Mouse (Mus musculus): ENCODE measurements around the gene Capg. TPM values are rescaled to one million over a fixed set of nuclear protein-coding genes. Genes with fewer than 3 reads are reported as not detected.

Gene Capg
- polyA plus RNA-seq, 1 experiment from 2014 or later = 27.2 TPM

DNA sequence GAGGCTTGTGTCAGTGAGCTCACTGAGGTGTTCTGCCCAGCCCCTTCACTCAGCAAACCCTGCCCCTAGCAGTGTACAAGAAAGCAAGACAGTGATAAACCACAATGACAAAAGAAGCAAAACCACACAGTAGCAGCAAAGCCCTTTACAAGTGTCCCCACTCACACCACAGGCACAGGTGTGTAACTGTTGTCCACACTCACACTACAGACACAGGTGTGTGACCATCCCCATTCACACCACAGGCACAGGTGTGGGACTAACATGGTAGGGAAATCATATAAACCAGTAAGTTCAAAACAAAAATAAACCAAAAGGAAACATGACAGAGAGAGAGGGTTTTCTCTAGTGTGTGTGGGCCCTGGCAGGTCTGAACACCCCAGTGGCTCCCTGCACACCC lies 44.1 kb downstream of the Capg start:
- no peak for ATAC-seq (ENCODE audit: insufficient number of reproducible peaks, insufficient read depth, low FRiP score, low read depth)
- no peaks in the 10 kb centered on the region; a peak in 1 of 4 replicates for H3K4me1 ChIP-seq (ENCODE audit: control insufficient read depth in 2 of 2, insufficient read depth in 2 of 2, low read length in 2 of 2)
- no peak overlapping the region for H3K4me2 ChIP-seq (ENCODE audit: low read length)
- no peak overlapping the region for H3K4me3 ChIP-seq (ENCODE audit: control insufficient read depth in 1 of 2, insufficient read depth in 1 of 2, low read depth in 1 of 2, low read length in 2 of 2)
- no peaks in the 10 kb centered on the region for H3K9me3 ChIP-seq (ENCODE audit: control insufficient read depth, low read length)
- no peak overlapping the region for H3K9ac ChIP-seq (ENCODE audit: low read length)
- H3K27ac ChIP-seq (replicated peaks in 1 of 2; ENCODE audit: control insufficient read depth in 1 of 2, insufficient read depth in 1 of 2, low read depth in 2 of 2, low read length in 2 of 2) = no peak overlapping the region
- no peaks in the 10 kb centered on the region for H3K27me3 ChIP-seq (ENCODE audit: control insufficient read depth, insufficient read depth, low read length)
- H3K36me3 ChIP-seq (ENCODE audit: control insufficient read depth, insufficient read depth, low read length) = peaks cover 17% of the 10 kb centered on the region; the same call in 1 of the 2 replicates

DNA sequence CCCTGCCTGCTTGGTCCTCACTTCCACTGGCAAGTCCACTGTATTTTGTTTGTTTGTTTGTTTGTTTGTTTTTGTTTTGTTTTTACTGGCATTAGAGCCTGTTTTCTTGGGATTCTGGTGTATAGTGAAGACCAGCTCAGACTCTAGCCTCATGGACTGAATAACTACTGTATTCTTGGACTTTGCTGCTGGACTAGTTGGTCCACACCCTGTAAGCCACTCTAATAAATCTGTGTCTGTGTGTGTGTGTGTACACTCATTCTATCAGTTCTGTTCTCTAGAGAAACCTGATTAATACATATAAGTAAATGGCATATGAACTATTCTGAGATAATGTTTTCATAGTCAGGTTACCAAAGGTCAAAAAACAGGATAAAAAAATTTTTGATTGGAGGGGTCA lies 45.9 kb downstream of the Capg start:
- H3K4me1 ChIP-seq (ENCODE audit: control insufficient read depth in 2 of 2, insufficient read depth in 2 of 2, low read length in 2 of 2) = no peaks in the 10 kb centered on the region; a peak in 1 of 4 replicates
- no peak overlapping the region for H3K4me3 ChIP-seq (ENCODE audit: control insufficient read depth in 1 of 2, insufficient read depth in 1 of 2, low read depth in 1 of 2, low read length in 2 of 2)
- no peak for ATAC-seq (ENCODE audit: insufficient number of reproducible peaks, insufficient read depth, low FRiP score, low read depth)
- no peaks in the 10 kb centered on the region for H3K27me3 ChIP-seq (ENCODE audit: control insufficient read depth, insufficient read depth, low read length)
- H3K4me2 ChIP-seq (ENCODE audit: low read length) = no peak overlapping the region
- no peak overlapping the region for H3K27ac ChIP-seq (replicated peaks in 1 of 2; ENCODE audit: control insufficient read depth in 1 of 2, insufficient read depth in 1 of 2, low read depth in 2 of 2, low read length in 2 of 2)
- no peak overlapping the region for H3K9ac ChIP-seq (ENCODE audit: low read length)
- H3K9me3 ChIP-seq (ENCODE audit: control insufficient read depth, low read length) = no peaks in the 10 kb centered on the region
- H3K36me3 ChIP-seq (ENCODE audit: control insufficient read depth, insufficient read depth, low read length) = peaks cover 17% of the 10 kb centered on the region; the same call in 1 of the 2 replicates

GRCm38 (mm10) chr6:72593011-72593803 lies 49.0 kb downstream of the Capg start:
- Histone ChIP-seq H3K9me3 (ENCODE audit: control insufficient read depth, low read length) (no peaks in the 10 kb centered on the region), H3K4me3 (ENCODE audit: control insufficient read depth in 1 of 2, insufficient read depth in 1 of 2, low read depth in 1 of 2, low read length in 2 of 2) (no peak overlapping the region), H3K36me3 (ENCODE audit: control insufficient read depth, insufficient read depth, low read length) (peaks cover 3% of the 10 kb centered on the region; the same call in 1 of the 2 replicates), H3K27ac (replicated peaks in 1 of 2; ENCODE audit: control insufficient read depth in 1 of 2, insufficient read depth in 1 of 2, low read depth in 2 of 2, low read length in 2 of 2) (no peak overlapping the region), H3K9ac (ENCODE audit: low read length) (no peak overlapping the region), H3K4me2 (ENCODE audit: low read length) (no peak overlapping the region), H3K27me3 (ENCODE audit: control insufficient read depth, insufficient read depth, low read length) (no peaks in the 10 kb centered on the region), H3K4me1 (ENCODE audit: control insufficient read depth in 2 of 2, insufficient read depth in 2 of 2, low read length in 2 of 2) (peaks cover 6 to 9% of the 10 kb centered on the region in 2 experiments)
- no peak for ATAC-seq (ENCODE audit: insufficient number of reproducible peaks, insufficient read depth, low FRiP score, low read depth)
- WGBS = 70% methylated on average over 6 of the region's 6 CpGs

- WGBS = 41% methylated on average over 5 of the region's 5 CpGs
- no peaks in the 10 kb centered on the region; the same call in 1 of the 2 replicates for H3K36me3 ChIP-seq (ENCODE audit: control insufficient read depth, insufficient read depth, low read length)
- ATAC-seq (ENCODE audit: insufficient number of reproducible peaks, insufficient read depth, low FRiP score, low read depth) = no peak
- no peak overlapping the region for H3K4me2 ChIP-seq (ENCODE audit: low read length)
- no peak overlapping the region for H3K27ac ChIP-seq (replicated peaks in 1 of 2; ENCODE audit: control insufficient read depth in 1 of 2, insufficient read depth in 1 of 2, low read depth in 2 of 2, low read length in 2 of 2)
- H3K4me1 ChIP-seq (ENCODE audit: control insufficient read depth in 2 of 2, insufficient read depth in 2 of 2, low read length in 2 of 2) = peaks cover 7 to 12% of the 10 kb centered on the region in 2 experiments
- H3K9ac ChIP-seq (ENCODE audit: low read length) = no peak overlapping the region
- H3K9me3 ChIP-seq (ENCODE audit: control insufficient read depth, low read length) = no peaks in the 10 kb centered on the region
- no peaks in the 10 kb centered on the region for H3K27me3 ChIP-seq (ENCODE audit: control insufficient read depth, insufficient read depth, low read length)
- no peak overlapping the region for H3K4me3 ChIP-seq (ENCODE audit: control insufficient read depth in 1 of 2, insufficient read depth in 1 of 2, low read depth in 1 of 2, low read length in 2 of 2)
Observed at GRCm38 (mm10) chr6:72593914-72594313, 49.7 kb downstream of the Capg start.

GRCm38 (mm10) chr6:72597083-72597874 lies 53.1 kb downstream of the Capg start:
- 42% methylated on average over 13 of the region's 13 CpGs for WGBS

GRCm38 (mm10) chr6:72597956-72598753 lies 54.0 kb downstream of the Capg start, which contains the start of the genes Elmod3 and Retsat:
Gene Elmod3 (minus strand): TSS chr6:72598413.
Gene Retsat (plus strand): TSS chr6:72598475.
- Histone ChIP-seq H3K9me3 (ENCODE audit: control insufficient read depth, low read length) (no peaks in the 10 kb centered on the region), H3K27ac (replicated peaks in 1 of 2; ENCODE audit: control insufficient read depth in 1 of 2, insufficient read depth in 1 of 2, low read depth in 2 of 2, low read length in 2 of 2) (peak within 1 kb of the TSS; percentile 95), H3K4me1 (ENCODE audit: control insufficient read depth in 2 of 2, insufficient read depth in 2 of 2, low read length in 2 of 2) (peaks cover 11 to 19% of the 10 kb centered on the region in 2 experiments), H3K27me3 (ENCODE audit: control insufficient read depth, insufficient read depth, low read length) (no peaks in the 10 kb centered on the region), H3K4me3 (ENCODE audit: control insufficient read depth in 1 of 2, insufficient read depth in 1 of 2, low read depth in 1 of 2, low read length in 2 of 2) (peak within 1 kb of the TSS; percentile 49 to 92), H3K4me2 (ENCODE audit: low read length) (peak within 1 kb of the TSS; percentile 78), H3K36me3 (ENCODE audit: control insufficient read depth, insufficient read depth, low read length) (peaks cover 7% of the 10 kb centered on the region), H3K9ac (ENCODE audit: low read length) (peak within 1 kb of the TSS; percentile 87)
- under 1% methylated on average over 38 of the region's 38 CpGs for WGBS
- ATAC-seq (ENCODE audit: insufficient number of reproducible peaks, insufficient read depth, low FRiP score, low read depth) = peak; percentile 87

More at GRCm38 (mm10) chr6:72597083-72597874, 53.1 kb downstream of the Capg start:
- no peaks in the 10 kb centered on the region for H3K9me3 ChIP-seq (ENCODE audit: control insufficient read depth, low read length)
- peaks cover 11 to 19% of the 10 kb centered on the region in 2 experiments for H3K4me1 ChIP-seq (ENCODE audit: control insufficient read depth in 2 of 2, insufficient read depth in 2 of 2, low read length in 2 of 2)
- H3K27ac ChIP-seq (replicated peaks in 1 of 2; ENCODE audit: control insufficient read depth in 1 of 2, insufficient read depth in 1 of 2, low read depth in 2 of 2, low read length in 2 of 2) = no peak overlapping the region
- H3K36me3 ChIP-seq (ENCODE audit: control insufficient read depth, insufficient read depth, low read length) = peaks cover under 1% of the 10 kb centered on the region; the same call in 1 of the 2 replicates
- H3K9ac ChIP-seq (ENCODE audit: low read length) = peak overlapping the region; percentile 87
- peak overlapping the region; percentile 78 for H3K4me2 ChIP-seq (ENCODE audit: low read length)
- no peaks in the 10 kb centered on the region for H3K27me3 ChIP-seq (ENCODE audit: control insufficient read depth, insufficient read depth, low read length)
- H3K4me3 ChIP-seq (ENCODE audit: control insufficient read depth in 1 of 2, insufficient read depth in 1 of 2, low read depth in 1 of 2, low read length in 2 of 2) = peak overlapping the region; percentile 49 to 92; a peak in 3 of 4 replicates
- no peak for ATAC-seq (ENCODE audit: insufficient number of reproducible peaks, insufficient read depth, low FRiP score, low read depth)
